Mouse (Mus musculus) heart, adult 11 months (tissue): Measurements from ENCODE around the gene Foxn2.
"Not testable (repeated sequence)": the region's sequence is repeated elsewhere in the genome, so short reads cannot be mapped to it uniquely, and the experiment has no call there.

Experiments
- DNase-seq: peaks from one replicate; pipeline ENCODE4 v3.0.0; 2022

Gene Foxn2

DNA sequence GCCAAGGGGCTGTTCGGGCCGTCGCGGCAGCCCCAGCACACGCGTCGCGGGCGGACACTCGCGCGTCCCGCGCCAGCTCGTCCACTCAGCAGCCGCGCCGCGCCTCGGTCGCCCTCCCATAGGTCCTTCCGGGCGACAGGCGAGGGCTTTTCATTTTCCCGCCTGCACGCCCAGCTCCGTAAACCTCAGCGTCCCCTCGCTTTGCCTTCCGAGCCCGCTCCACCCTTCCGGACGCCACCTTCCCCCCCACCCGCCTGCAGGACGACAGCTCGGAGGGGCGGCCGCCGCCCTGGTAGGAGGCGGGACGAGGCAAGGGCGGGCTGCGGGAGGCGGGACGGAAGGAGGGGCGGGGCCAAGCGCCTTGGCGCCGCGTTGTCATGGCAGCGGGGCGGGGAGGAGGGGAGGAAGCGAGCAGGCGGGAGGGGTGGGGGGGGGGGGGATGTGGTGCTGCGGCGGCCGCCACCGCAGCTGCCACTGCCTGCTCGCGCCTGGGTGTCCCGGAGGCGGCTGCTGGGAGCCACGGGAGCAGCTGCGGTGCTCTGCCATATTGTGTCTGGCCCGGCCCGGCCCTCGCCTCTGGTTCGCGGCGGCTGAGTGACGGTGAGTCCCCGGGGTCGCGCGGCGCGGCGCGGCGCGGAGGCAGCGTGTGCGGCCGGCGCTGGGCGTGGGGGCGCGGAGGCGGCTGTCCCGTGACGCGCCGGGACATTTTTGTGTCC, at the start of gene Foxn2:
Gene Foxn2, plus strand, starts transcription at position 427 of the 716 bp plus-strand sequence.
- DNase-seq = peak; percentile 100

DNA sequence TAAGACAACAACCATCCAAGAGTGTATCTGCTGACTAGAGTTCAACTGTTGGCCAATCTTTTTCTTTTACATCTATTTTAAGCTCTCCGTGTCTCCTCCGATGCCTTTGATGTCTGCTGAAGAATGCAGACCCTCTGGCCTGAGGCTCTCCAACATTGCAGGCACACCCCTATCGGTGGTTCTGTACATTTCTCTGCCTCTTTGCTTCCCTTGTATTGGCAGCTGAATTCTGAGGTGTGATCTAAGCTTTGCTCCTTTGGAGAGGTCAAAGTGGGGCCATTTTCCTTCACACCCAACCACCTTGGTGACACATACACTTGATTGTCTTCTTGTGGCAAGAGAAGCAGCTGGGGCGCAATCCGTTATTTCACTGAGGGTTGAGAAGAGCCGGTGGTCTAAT, 43.0 kb upstream of the Foxn2 start:
- DNase-seq = peak; percentile 52

DNA sequence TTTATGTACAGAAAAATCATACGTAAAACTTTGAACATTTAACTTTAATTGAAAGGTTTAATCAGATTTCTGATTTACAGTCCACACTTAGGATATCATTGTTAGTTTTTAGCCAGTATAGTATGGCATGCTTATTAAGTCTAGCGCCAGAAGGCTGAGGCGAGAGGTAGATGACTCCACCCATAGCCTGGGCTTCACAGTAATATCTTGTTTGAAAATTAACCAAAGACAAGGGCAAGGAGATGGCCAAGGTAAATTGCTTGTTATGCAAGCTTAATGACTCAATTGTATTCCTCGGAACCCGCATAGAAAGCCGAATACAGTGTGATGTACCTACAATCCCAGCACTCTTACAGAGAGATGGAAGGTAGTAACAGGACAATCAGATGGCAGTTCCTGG, 42.4 kb upstream of the Foxn2 start:
- DNase-seq = peak; percentile 57

DNA sequence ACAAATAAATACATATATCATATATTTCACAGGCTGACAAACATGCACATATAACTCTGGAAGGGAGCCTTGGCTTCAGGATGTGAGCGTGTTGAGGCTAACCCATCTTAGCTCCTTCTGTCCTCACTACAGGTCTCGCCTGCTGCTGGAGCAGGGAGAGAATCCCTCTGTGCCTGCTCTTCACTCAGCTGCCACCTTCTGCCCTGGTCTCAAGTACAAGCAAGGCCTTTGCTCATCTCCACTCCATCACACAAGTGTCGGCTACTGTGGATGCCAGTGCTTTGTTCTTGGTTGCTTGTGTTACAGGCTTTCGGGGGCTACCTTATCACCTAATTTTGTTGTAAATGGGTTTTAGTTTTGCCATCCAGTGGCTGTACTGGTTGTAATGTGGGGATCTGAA, 41.7 kb upstream of the Foxn2 start:
- DNase-seq = no peak

DNA sequence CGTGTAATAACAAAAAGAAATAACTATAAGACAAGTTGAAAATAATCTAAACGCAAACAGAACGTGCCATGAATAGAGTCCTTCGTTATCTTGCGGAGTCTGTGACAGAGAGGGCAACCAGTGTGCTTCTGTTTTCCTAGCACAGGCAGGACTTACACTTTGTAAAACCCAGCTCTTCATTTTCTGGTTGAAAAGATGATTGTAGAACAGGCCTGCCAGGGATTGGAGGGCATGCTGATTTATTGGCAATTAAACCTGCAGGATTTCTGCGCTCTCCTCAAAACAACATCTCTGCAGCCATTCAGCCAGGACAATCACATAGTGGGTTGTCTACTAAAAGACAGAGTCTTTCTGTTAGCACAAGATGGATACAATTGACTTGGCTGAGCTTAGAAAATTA, 40.4 kb upstream of the Foxn2 start:
- no peak for DNase-seq

DNA sequence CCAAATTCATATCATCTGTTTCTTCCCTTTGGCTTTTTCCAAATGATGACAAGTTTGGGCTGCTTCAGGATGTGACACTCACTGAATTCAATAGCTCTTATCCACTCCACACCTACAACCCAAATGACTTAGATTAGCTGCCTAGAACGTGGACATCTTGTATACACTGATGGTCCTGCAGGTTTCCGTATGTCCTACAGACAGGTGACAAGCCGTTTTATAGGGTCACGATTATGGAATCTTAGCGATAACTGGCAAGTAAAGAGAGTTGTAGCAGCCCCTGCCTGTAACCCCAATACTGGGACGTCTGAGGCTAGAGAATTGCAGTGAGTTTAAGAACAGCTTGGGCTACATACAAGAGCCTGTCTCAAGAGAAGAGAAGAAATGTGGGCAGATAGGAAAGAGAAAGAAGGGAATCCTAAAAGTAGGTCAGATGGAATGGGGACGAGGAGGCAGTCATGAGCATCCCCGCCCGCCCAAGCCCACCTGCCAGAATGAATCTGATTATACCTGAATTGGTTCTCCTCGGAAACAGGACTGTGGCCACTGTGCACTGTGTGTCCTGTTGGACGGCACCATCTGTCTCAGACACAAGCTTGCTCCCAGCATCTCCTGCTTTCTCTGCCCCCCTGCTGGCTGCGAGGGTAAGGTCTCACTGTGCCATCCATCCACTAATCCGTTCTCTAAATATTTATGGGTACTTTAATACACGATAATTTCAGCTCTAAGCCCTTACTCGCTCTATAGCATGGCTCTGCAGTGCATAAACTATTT, 39.6 kb upstream of the Foxn2 start:
- peak; percentile 69 for DNase-seq

DNA sequence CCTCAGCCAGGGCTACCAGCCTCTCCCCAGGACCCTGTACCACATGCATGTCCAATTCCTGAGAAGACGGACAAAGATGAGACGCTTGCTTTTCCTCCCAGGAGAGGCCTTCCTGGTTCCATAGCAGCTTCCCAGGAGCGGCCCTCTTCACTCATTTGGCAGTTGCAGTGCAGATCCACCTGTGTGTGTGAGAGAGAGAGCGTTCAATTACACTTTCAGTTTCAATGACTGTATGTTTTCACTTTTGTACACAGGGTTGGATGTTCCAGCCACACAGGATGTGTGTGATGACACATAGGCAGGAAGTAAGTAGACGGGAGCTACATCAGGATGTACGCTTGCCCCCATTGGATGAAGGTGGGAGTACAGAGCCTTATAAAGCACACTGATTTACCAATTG, 37.2 kb upstream of the Foxn2 start:
- DNase-seq = peak; percentile 91

DNA sequence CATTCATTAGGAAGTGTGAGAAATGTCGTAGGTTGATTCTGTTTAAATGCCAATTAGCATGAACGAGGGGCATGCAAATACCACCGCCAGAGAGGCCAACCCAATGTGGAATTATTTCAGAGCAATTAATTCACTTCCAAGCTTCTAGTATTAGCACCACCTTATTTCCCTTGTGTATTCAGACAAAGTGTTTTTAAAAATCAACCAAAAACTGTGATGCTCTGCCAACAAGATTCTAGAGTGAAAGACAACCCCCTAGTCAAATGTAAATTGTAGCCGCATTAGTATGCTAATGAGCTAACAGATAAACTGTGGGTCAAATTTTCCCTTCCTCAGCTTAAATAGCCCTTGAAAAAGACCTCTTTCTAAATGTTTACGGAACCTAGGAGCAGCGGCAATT, 36.0 kb upstream of the Foxn2 start:
- peak; percentile 27 for DNase-seq

DNA sequence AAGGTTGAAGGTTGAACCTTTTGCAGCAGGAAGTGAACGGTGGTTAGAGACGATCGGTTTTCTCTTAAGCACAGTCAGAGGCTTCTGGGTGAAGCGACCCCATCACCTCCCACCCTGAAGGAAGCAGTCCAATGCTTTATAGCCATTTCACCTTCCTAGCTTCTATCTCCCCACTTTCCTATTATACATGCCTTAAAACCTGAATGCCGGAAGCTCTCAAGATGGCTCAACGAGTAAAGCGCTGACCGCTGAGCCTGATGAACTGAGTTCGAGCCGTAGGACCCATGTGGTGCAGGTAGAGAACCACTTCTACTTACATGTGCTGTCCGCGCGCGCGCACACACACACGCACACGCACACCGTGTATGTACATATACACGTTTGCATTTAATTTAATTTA, 35.4 kb upstream of the Foxn2 start:
- DNase-seq = peak; percentile 79

DNA sequence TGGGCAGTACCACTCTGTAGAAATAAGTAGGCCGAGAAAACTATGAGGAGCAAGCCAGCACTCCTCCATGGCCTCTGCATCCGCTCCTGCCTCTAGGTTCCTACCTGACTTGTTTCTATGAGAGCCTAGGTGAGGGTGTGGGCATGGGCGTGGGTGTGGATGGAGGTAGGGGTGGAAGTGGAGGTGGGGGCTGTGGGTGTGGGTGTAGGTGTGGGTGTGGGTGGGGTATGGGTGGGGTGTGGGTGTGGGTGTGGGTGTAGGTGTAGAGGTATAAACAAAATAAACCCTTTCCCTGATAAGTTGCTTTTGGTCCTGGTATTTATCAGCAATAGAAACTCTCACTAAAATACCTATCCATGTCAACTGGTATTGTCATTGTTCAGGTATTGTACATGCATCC, 30.8 kb upstream of the Foxn2 start:
- peak; percentile 36 for DNase-seq

DNA sequence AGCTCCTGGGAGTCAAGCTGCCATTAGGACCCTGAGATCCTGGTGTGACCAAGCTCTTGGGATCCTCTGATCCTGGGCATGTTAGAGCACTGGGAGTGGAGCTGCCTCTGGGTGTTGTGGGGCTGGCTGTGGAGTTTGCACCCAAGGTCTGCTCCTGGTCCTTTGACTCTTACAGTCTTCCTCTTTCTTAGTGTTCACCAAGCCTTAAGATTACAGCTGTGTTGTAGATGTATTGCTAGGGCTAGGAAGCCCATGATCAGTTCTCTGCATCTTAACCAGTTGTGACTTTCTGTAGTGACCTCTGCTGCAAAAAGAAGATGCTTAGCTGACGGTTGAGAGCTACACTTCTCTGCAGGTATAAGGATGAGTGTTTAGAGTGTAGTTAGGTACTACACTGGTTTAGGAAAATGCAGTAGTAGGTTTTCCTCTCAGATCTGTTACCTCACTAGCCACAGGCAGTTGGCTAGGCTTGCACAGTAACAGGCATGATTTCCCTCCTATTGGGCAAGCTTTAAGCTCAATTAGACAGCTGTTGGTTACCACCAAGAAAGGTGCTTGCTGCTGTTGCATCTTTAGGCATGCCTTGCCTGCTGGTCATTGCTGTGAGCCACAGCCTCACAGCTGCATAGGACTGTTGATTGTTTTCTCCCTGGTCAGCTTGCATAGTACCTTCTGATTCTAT, 27.2 kb upstream of the Foxn2 start:
- peak; percentile 41 for DNase-seq

DNA sequence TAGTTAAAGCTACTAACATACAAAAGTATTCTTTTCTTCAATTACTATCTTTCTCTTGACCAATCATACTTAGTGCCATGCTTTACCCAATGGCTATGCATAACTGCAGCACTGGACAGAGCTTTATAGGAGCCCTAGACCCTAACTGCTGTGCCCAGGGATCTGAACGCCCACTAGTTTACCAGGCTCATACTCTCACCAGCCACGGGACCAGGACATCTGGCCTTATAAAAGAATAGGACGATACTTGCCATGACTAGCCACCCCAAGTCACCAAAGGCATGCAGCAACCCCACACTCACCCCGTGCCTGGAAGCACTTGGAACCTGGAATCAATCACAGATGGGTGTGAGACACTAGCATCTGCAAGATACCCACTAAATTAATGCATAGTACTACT, 20.1 kb upstream of the Foxn2 start:
- peak; percentile 75 for DNase-seq

DNA sequence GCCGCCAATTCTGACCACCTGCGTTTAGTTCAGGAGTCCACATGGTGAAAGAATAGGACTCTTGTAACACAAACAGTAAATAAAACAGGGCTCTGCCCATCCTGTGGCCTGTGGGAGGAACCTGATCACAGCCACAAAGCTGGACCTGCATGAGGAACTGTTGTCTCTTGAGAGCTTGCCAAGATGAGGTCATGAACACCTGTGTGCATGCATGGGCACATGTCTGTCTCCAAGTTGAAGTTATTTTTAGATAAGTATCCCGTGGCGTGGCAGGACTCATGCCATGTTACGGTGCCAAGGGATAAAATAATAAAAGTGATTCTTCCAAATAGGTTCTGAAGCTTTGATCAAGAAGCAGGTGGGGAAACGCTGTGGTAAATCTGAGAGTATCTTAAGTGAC, 19.3 kb upstream of the Foxn2 start:
- DNase-seq = peak; percentile 90

DNA sequence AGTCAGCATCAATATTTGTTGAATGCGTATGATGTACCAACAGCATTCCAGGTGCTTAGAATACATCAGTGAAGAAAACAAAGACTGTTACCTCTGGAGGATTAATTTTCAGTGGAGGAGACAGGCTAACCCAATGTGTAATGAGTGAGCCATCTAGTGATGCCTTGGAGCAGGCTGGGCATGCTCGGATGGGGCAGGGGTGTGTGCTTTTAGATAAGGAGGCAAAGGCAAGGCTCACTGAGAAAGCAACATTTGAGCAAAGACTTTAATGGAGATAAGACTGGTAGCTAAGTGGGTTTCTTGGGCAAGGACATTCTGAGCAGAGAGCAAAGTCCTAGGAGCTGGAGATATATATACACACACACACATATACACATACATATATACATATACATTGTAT, 9.8 kb upstream of the Foxn2 start:
- DNase-seq = no peak

DNA sequence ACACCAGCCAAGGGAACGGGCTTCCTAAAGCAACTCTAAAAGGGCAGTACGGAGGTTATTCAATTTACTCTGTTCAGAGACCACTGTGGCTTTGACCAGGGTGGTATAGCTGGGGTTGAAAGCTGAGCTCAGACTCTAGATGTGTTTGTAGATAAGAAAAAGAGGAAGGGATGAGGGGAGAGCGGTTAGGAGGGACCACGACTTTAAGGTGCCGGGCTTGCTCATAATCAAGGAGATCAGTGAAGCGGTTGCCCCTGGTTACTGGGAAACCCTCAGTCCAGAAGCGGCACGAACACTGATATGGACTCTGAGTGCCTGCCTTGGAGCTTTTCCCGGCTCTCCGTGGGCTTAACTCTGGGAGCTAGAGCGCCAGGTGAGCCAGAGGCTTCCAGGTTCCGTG, 9.0 kb upstream of the Foxn2 start:
- peak; percentile 83 for DNase-seq

DNA sequence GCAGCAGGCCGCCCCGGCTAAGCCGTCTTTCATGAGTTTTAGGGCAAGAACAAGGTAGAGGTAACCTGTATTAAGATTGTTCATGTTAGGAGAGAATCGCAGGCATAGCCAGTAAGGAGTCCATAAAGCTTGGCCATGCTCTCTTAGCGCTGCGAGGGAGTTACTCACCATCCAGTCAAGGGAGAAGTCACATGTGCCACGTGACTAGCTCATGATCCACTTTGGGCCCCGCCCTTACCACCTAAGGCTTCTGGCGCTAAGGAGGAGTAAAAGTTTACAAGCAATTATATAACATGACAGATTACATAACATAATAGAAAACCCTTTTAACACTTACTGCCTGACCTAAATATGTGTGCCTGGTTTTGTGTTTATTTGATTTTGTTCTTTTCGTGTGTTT, 8.5 kb upstream of the Foxn2 start:
- no peak for DNase-seq

DNA sequence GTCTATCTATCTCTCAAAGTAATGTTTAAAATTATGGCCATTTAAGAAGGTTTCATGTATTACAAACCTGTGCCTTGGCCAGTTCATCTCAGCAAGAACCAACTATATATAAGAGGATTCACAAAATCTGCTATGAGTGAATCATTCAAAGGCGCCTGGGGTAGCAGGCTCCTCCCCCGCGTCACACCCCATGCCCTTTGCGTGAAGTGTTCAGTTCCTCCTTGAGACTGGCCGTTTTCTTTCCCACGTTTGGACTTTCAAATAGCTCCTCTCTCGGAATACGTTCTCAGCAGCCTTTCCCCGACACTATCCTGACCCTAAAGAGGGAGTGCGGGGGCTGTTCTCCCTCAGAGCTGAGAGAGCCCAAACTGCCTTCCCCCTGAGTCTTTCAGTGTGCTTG, 5.2 kb upstream of the Foxn2 start:
- peak; percentile 76 for DNase-seq

DNA sequence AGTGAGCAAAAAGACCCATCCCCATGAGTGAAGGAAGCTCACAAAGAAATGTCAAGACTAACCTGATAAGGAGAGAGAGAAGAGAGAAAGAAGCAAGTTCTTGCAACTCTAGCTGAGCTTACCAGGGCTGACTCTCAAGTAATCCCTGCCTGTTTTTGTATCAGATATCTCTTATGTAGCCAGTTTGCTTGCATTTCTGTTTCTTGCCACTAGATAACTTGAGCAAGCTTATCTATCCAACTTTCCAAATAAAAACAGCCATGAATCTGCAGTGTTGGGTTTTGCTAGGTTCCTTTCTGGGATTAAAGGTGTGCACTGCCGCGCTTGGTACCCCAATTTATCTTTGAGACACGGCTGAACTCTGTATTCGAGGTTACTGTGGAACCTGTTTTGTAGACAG, 4.2 kb upstream of the Foxn2 start:
- DNase-seq = no peak

DNA sequence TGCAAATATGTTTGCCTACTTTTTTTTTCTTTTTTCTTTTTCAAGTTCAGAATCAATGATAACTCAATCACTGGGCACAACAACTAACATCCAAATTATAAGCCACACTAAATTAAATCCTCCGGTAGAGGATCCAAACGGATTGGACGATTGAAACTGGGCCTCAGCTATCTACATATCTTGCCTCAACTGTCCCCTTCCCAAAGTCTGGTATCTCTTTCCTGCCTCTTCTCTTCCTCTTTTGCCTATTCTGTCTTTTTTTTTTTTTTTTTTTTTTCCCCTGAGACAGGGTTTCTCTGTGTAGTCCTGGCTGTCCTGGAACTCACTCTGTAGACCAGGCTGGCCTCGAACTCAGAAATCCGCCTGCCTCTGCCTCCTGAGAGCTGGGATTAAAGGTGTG, 3.8 kb upstream of the Foxn2 start:
- not testable (repeated sequence) for DNase-seq

DNA sequence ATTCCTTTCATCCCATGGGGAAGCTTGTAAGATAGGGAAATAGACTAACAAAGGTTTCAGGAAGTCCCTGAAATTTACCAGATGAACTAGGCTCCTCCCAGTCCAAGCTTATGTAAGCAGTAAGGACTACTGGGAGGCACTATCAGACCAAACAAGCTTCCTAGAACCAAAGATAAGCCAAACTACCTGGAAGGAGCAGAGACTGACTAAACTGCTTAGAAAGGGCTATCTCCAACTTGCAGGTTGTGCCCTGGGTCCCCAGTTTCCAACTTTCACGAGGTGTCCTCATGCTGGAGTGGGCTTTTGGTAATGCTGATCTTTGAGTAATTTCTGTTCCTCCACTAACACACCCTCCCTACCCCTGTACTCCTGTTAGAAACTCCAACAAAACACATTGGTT, 3.1 kb upstream of the Foxn2 start:
- no peak for DNase-seq

DNA sequence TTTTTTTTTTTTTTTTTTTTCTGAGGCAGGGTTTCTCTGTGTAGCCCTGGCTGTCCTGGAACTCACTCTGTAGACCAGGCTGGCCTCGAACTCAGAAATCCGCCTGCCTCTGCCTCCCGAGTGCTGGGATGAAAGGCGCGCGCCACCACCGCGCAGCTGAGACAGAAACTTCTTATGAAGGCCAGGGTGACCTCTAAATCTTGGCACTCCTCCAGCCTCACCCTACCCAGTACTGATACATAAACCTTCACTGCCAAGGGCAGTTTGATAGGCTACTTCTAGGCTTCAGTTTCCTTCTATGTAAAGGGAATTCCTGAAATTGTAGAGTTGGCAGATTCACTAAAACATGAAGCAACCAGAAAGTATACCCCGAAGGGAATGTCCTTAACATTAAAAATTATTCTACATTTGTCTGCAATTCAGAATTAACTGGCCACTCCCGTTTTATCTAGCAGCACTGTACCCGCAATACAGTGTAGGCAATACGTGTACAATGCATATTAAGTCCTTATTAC, 918 bp upstream of the Foxn2 start:
- no peak for DNase-seq

DNA sequence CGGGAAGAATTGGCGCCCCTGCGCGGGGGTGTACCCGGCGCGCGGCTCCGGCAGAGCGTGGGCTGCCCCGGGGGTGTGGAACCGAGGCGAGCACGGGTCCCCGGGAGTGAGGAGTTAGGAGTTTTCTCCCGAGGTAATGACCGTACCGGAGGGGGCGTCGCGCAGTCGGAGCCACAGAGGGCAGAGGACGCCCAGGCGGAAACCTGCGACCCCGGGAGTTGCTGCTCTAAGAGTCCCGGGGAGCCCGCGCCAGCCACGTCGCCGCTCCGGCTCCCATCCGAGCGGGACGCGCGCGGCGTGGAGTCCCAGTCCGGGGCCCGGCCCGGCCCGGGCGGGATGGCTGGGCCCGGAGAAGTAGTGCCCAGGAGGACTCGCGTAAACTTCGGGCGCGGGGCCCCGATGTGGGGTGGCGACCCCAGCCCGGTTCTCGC, 505 bp downstream of the Foxn2 start:
- DNase-seq = no peak

DNA sequence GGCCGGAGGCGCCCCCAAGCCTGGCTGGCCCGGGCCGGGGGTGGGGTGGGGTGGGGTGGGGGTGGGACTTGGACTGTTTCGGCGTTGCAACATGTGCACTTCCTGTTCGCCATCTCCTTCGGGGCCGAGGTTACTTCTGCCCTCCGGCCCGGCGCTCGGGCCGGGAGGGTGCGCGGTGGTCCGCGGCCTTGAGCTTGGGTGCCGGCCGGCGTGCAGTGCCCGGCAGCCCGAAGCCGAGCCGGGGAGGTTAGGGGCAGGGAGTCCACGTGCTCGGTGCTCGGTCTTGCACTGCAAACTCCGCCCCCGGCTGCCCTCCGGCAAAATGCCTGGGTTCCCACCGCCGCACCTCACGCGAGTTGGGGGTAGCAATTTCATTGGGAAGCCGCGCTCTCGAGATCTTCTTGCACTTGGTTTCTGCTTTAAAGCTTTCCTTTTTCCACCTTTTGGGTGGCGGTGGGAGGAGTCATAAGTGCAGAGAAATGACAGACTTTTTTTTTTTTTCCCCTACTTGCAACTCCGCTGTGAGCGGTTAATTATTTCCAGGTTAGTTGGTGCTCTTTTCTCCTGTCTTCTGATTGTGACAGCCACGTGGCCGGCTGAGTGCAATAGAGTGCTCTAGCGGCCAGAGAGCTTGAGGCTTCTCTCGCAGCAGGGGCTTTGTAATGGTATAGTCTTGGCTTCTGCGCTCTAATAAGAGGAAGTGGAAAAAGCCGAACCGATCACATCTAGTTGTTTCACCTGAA, 1.1 kb downstream of the Foxn2 start:
- peak; percentile 97 for DNase-seq
